Mouse (Mus musculus) liver, adult 2 months (tissue): ENCODE measurements around the gene Tmem108. TPM values are rescaled to one million over a fixed set of nuclear protein-coding genes. Genes with fewer than 3 reads are reported as not detected.

Experiments used
- DNase-seq: peaks from one replicate; pipeline ENCODE4 v3.0.0-alpha.2; 2011; ENCODE audit warnings: low read depth, low spot score; ENCODE audit errors: extremely low read depth
- H3K27ac ChIP-seq: fragments of 200-500 bp; replicated peaks from 2 replicates; pipeline ENCODE4 v1.5.1; 2012; ENCODE audit warnings: low read depth, mild to moderate bottlenecking, control low read depth, inconsistent platforms, low read length; ENCODE audit not compliant: insufficient read depth
- H3K27me3 ChIP-seq: fragments of 200-500 bp; 2 replicates; pipeline ENCODE4 v1.6.1; 2012; ENCODE audit warnings: mild to moderate bottlenecking, moderate library complexity, low read length, inconsistent platforms; ENCODE audit not compliant: control insufficient read depth, insufficient read depth
- H3K36me3 ChIP-seq: fragments of 200-500 bp; 2 replicates; pipeline ENCODE4 v1.6.1; 2012; ENCODE audit warnings: low read length, inconsistent platforms; ENCODE audit not compliant: control insufficient read depth, insufficient read depth
- H3K4me1 ChIP-seq: fragments of 200-500 bp; 2 replicates; pipeline ENCODE4 v1.6.1; 2011; ENCODE audit warnings: low read length; ENCODE audit not compliant: control insufficient read depth, insufficient read depth
- H3K4me3 ChIP-seq: fragments of 200-500 bp; 2 replicates; pipeline ENCODE4 v1.5.1; 2011; ENCODE audit warnings: low read depth, mild to moderate bottlenecking, control low read depth, low read length, moderate library complexity; ENCODE audit not compliant: insufficient read depth
- H3K79me2 ChIP-seq: fragments of 200-500 bp; 2 replicates; pipeline ENCODE4 v1.6.1; 2012; ENCODE audit warnings: inconsistent platforms, mild to moderate bottlenecking, low read length, moderate library complexity; ENCODE audit not compliant: control insufficient read depth, insufficient read depth
- H3K9ac ChIP-seq: fragments of 200-500 bp; 2 replicates; pipeline ENCODE4 v1.6.1; 2012; ENCODE audit warnings: low read depth, mild to moderate bottlenecking, control low read depth, inconsistent platforms, low read length
- CTCF ChIP-seq: fragments of 200-500 bp; IDR thresholded peaks from 2 replicates; pipeline ENCODE4 v1.5.1; 2011; ENCODE audit warnings: low read depth, low read length, control low read depth
- POLR2A ChIP-seq: fragments of 200-500 bp; IDR thresholded peaks from 2 replicates; pipeline ENCODE4 v1.6.1; 2011; ENCODE audit warnings: low read length, control low read depth; ENCODE audit not compliant: insufficient read depth; ENCODE audit errors: extremely low read depth
- WGBS: fragments of 180-500 bp; shearing (Covaris S2); methylation state at CpG from one replicate; pipeline ENCODE4 v1.1.7; 2018; 5-methylcytosine and 5-hydroxymethylcytosine counted together
- polyA plus RNA-seq: library from polyadenylated mRNA; depleted of rRNA; stranded (reverse); fragments of >200 nt; gene quantifications from 2 replicates; pipeline ENCODE4 v1.2.3, GENCODE M21; 2012
- total RNA-seq: library from RNA; depleted of rRNA; stranded (reverse); fragments of >200 nt; gene quantifications from 2 replicates; pipeline ENCODE4 v1.2.3, GENCODE M21; 2014

Tmem108 gene
- total and polyA plus RNA-seq, 2 experiments, result 0.09 to 0.40 TPM

GRCm38 (mm10) chr9:103690446-103690845, 71.2 kb downstream of the Tmem108 start:
- H3K79me2 ChIP-seq, result no peaks in the 10 kb centered on the region
- no peak overlapping the region for H3K4me3 ChIP-seq
- no peaks in the 10 kb centered on the region; the same call in 1 of the 2 replicates for H3K4me1 ChIP-seq
- H3K27me3 ChIP-seq, result no peaks in the 10 kb centered on the region
- 77% methylated on average over 3 of the region's 3 CpGs for WGBS
- no peaks in the 10 kb centered on the region for H3K36me3 ChIP-seq
- H3K27ac ChIP-seq, result no peak overlapping the region
- no peak for DNase-seq
- H3K9ac ChIP-seq, result no peak overlapping the region
- TF ChIP-seq POLR2A (no peak), CTCF (no peak)

DNA sequence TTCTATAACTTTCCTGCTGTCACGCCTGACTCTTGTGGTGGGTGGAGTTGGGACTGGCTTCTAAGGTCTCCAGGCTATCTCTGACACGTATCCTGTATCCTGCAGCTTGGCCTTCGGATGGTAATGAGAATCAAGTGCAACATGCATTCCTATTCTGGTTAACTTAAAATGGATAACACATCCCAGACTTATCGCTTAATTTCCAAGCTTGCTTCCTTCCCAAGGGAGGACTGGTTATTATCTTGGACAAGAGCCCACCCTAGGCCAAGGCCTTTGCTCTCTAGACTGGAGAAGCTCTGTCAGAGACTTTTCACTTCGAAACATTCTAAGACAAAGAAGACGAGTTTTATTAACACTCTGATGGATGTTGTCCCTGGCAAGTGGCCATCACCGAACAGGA, 71.9 kb downstream of the Tmem108 start:
- Histone ChIP-seq H3K27me3 (no peaks in the 10 kb centered on the region), H3K4me3 (no peak overlapping the region), H3K9ac (no peak overlapping the region), H3K79me2 (no peaks in the 10 kb centered on the region), H3K4me1 (no peaks in the 10 kb centered on the region; the same call in 1 of the 2 replicates), H3K36me3 (no peaks in the 10 kb centered on the region), H3K27ac (no peak overlapping the region)
- WGBS, result 67% methylated on average over 7 of the region's 7 CpGs
- DNase-seq, result peak; percentile 36
- TF ChIP-seq CTCF (no peak), POLR2A (no peak)

DNA sequence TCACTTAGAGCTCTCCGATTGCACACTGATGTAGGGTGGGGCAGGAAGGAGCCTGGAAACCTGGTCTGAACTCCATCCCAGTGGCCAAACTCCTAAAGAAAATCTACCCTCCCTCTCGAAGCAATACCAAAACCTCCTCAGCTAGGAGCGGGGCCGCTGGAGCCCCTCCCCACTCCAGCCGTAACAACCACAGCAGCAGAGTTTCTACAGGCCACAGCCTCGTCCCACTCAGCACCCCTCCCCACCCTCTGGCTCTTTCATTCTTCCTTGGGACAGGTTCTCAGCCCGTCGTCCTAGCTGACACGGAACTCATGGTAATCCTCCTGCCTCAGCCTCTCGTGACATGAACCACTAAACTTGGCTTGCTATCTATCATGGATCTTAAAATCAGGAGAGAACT, 72.6 kb downstream of the Tmem108 start:
- no peaks in the 10 kb centered on the region for H3K27me3 ChIP-seq
- no peak overlapping the region for H3K27ac ChIP-seq
- no peaks in the 10 kb centered on the region for H3K36me3 ChIP-seq
- H3K4me3 ChIP-seq, result no peak overlapping the region
- DNase-seq, result no peak
- H3K4me1 ChIP-seq, result no peaks in the 10 kb centered on the region; the same call in 1 of the 2 replicates
- no peak overlapping the region for H3K9ac ChIP-seq
- 94% methylated on average over 10 of the region's 10 CpGs for WGBS
- no peaks in the 10 kb centered on the region for H3K79me2 ChIP-seq
- TF ChIP-seq CTCF (no peak), POLR2A (no peak)

- no peaks in the 10 kb centered on the region for H3K27me3 ChIP-seq
- H3K4me1 ChIP-seq, result no peaks in the 10 kb centered on the region; the same call in 1 of the 2 replicates
- WGBS, result 63% methylated on average over 6 of the region's 6 CpGs
- no peak overlapping the region for H3K9ac ChIP-seq
- H3K27ac ChIP-seq, result no peak overlapping the region
- H3K4me3 ChIP-seq, result no peak overlapping the region
- no peak for TF ChIP-seq POLR2A
- H3K36me3 ChIP-seq, result no peaks in the 10 kb centered on the region
- no peaks in the 10 kb centered on the region for H3K79me2 ChIP-seq
- peak; percentile 67 for DNase-seq
Measured at GRCm38 (mm10) chr9:103687130-103687529, 74.5 kb downstream of the Tmem108 start.

DNA sequence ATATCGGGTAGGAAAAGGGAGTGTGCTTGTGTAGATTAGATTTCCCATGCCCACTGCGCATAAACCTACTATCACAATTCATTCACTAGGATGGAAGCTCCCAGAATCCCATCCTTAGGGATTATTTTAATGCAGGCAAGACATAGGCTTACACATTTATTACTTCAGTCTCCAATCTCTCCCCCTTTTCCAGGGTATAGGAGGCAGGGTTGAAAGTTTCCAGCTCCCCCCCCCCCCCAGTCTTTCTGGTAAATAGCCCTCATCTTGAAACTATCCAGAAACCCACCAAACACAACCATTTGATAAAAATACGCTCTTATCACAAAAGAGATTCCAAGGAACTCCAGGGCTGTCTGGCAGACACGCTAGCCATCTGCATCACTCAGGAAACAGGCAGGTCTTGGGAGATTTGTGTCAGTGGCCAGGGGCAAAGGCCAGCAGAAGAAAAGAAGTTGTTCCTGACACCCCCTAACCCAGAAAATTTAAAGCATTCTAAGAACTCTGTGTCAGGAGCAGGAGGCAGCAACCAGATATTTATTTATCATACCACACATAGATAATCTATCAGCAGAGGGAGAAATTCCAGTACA, 79.8 kb downstream of the Tmem108 start:
- no peaks in the 10 kb centered on the region for H3K27me3 ChIP-seq
- no peak for DNase-seq
- no peak overlapping the region for H3K27ac ChIP-seq
- H3K4me3 ChIP-seq, result no peak overlapping the region
- H3K4me1 ChIP-seq, result no peaks in the 10 kb centered on the region
- no peaks in the 10 kb centered on the region for H3K36me3 ChIP-seq
- 75% methylated on average over 4 of the region's 4 CpGs for WGBS
- no peak for TF ChIP-seq POLR2A
- TF ChIP-seq CTCF, result no peak
- no peak overlapping the region for H3K9ac ChIP-seq
- H3K79me2 ChIP-seq, result no peaks in the 10 kb centered on the region

DNA sequence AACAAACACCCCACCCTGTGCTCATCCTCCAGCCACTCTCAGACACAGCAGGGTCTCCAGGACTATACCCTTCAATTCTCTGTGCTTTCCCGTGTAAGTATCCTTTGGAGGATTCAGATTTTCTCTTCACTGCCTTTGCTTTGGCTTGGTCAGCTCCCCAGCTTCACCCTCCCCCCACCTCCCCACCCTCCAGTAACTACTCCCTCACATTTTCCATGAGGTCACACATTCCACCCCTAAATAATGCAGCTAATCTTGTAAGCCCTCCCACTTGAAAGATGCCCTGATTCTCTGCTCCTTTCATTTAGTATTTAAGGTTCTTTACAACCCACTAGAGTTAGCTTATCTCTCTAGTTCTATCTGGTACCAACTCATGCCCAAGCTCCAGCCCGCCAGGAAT, 82.4 kb downstream of the Tmem108 start:
- no peaks in the 10 kb centered on the region for H3K4me1 ChIP-seq
- WGBS, result 51% methylated on average over 2 of the region's 2 CpGs
- H3K9ac ChIP-seq, result no peak overlapping the region

More for the DNA sequence above, 82.4 kb downstream of the Tmem108 start:
- no peaks in the 10 kb centered on the region for H3K36me3 ChIP-seq
- H3K4me3 ChIP-seq, result no peak overlapping the region
- H3K79me2 ChIP-seq, result no peaks in the 10 kb centered on the region
- TF ChIP-seq CTCF (no peak), POLR2A (no peak)
- no peak overlapping the region for H3K27ac ChIP-seq
- no peaks in the 10 kb centered on the region for H3K27me3 ChIP-seq
- no peak for DNase-seq
